In the genomic region with DNA sequence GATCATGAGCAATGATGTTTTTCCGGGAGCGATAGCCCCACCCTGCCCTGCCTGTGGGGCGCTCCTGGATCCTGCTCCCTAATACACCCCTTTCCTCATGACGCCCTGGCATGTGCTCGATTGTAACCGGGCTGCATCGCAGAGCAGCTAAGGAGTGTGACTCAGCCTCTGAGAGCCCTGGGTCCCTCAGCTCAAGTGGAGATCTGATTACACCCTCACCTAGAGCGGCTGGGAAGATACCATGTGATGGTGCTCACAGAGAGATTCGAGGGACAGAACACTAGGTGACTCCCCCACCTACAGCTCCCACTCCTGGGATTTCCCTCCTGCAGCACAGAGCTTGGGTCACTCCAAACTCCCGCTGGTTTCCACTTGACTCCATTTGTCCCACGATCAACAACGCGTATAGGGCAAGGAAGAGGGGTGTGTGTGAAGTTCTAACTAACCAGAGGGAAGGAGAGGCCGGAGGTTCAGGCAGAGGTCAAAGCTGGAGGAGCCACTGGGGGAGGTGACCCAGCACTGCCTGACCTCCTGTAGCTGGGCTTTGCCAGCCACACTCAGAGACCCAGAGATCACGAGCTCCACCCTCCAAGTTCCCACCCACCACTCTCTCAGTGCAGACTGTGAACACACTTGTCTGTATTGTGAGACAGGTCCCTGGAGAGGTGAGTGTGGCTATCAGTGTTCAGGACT, we compare ENCODE assay signal across 16 mouse cellular contexts.
DNase-seq lines count a peak whose midpoint lies in the region; ATAC-seq and TF ChIP-seq lines count a peak whose summit lies in the region.
"Had no signal": no experiment of that assay in that cellular context is flagged by ENCODE, and none has a peak within 500 bp of the region (broad histone marks: within the 10 kb centered on the region; RNA-seq: fewer than 3 reads in every experiment).

No protein-coding gene starts in this region.

- H3K4me3 ChIP-seq in embryonic facial prominence, embryonic 13.5 days: no peak overlapping the region
- no peak overlapping the region for H3K4me3 ChIP-seq in embryonic facial prominence, embryonic 10.5 days
- H3K4me3 ChIP-seq in intestine, postnatal 0 days (ENCODE audit: low read depth, low read length): no peak overlapping the region
- H3K4me3 ChIP-seq: heart, embryonic 15.5 days; hindbrain, embryonic 12.5 days; midbrain, embryonic 13.5 days had no signal

- 0 out of 2 replicates have a peak, but pooled peaks have one; percentile 12 for ATAC-seq in embryonic facial prominence, embryonic 13.5 days (ENCODE audit: insufficient number of reproducible peaks, insufficient read depth, low FRiP score, low TSS enrichment, low read depth)
- peak; percentile 75 for ATAC-seq in intestine, postnatal 0 days
- no peak for ATAC-seq in megakaryocyte progenitor cell, adult 5-6 weeks (replicated peaks; ENCODE audit: poor library complexity)
- no peak for ATAC-seq in erythroblast, adult 5-6 weeks (replicated peaks; ENCODE audit: low FRiP score, poor library complexity, severe bottlenecking)
- ATAC-seq: midbrain, embryonic 13.5 days had no signal

- H3K36me3 ChIP-seq in embryonic facial prominence, embryonic 13.5 days: no peaks in the 10 kb centered on the region
- no peaks in the 10 kb centered on the region for H3K36me3 ChIP-seq in embryonic facial prominence, embryonic 10.5 days (replicated peaks)
- no peaks in the 10 kb centered on the region for H3K36me3 ChIP-seq in intestine, postnatal 0 days (ENCODE audit: control insufficient read depth, insufficient read depth)
- H3K36me3 ChIP-seq: heart, embryonic 15.5 days; hindbrain, embryonic 12.5 days; midbrain, embryonic 13.5 days had no signal

- WGBS in embryonic facial prominence, embryonic 13.5 days: 63% methylated on average over 15 of the region's 15 CpGs
- 69% methylated on average over 15 of the region's 15 CpGs for WGBS in embryonic facial prominence, embryonic 10.5 days
- WGBS in intestine, postnatal 0 days: 36% methylated on average over 15 of the region's 15 CpGs

- no peak overlapping the region for H3K27ac ChIP-seq in embryonic facial prominence, embryonic 13.5 days
- H3K27ac ChIP-seq in embryonic facial prominence, embryonic 10.5 days (replicated peaks): no peak overlapping the region
- H3K27ac ChIP-seq in intestine, postnatal 0 days (ENCODE audit: low read depth, low read length): no peak overlapping the region
- H3K27ac ChIP-seq: heart, embryonic 15.5 days; hindbrain, embryonic 12.5 days; midbrain, embryonic 13.5 days had no signal

- no peak overlapping the region for H3K9ac ChIP-seq in embryonic facial prominence, embryonic 13.5 days
- no peak overlapping the region for H3K9ac ChIP-seq in intestine, postnatal 0 days (ENCODE audit: low read depth, low read length)
- H3K9ac ChIP-seq: heart, embryonic 15.5 days; hindbrain, embryonic 12.5 days; midbrain, embryonic 13.5 days had no signal

- H3K4me1 ChIP-seq in embryonic facial prominence, embryonic 13.5 days: no peaks in the 10 kb centered on the region
- H3K4me1 ChIP-seq in embryonic facial prominence, embryonic 10.5 days: peaks cover 24% of the 10 kb centered on the region
- no peaks in the 10 kb centered on the region for H3K4me1 ChIP-seq in intestine, postnatal 0 days (replicated peaks; ENCODE audit: control insufficient read depth, insufficient read depth, low read length)

- DNase-seq in embryonic facial prominence, embryonic 10.5 days (ENCODE audit: low spot score): no peak
- peak; percentile 25 to 47 for DNase-seq in kidney, postnatal 4 days
- no peak for DNase-seq in kidney, postnatal 10 days
- peak; percentile 37 for DNase-seq in MN1 (ENCODE audit: low spot score)
- DNase-seq: adrenal gland, adult 2 months; kidney, postnatal 14 days; right cerebral cortex, adult 18-20 months; spleen, adult 18-20 months; thymus, postnatal 4 days had no signal

- H3K4me2 ChIP-seq in embryonic facial prominence, embryonic 13.5 days: no peak overlapping the region
- no peak overlapping the region for H3K4me2 ChIP-seq in intestine, postnatal 0 days (replicated peaks; ENCODE audit: low read depth)
- H3K4me2 ChIP-seq: heart, embryonic 15.5 days; hindbrain, embryonic 12.5 days; midbrain, embryonic 13.5 days had no signal

- H3K9me3 ChIP-seq in embryonic facial prominence, embryonic 13.5 days: no peaks in the 10 kb centered on the region
- no peaks in the 10 kb centered on the region for H3K9me3 ChIP-seq in embryonic facial prominence, embryonic 10.5 days
- no peaks in the 10 kb centered on the region for H3K9me3 ChIP-seq in intestine, postnatal 0 days (ENCODE audit: control insufficient read depth)
- H3K9me3 ChIP-seq: heart, embryonic 15.5 days; hindbrain, embryonic 12.5 days; midbrain, embryonic 13.5 days had no signal

- no peak for TF ChIP-seq CTCF in intestine, postnatal 0 days (IDR thresholded peaks at IDR 0.05; ENCODE audit: low read depth)

- H3K27me3 ChIP-seq in embryonic facial prominence, embryonic 13.5 days: no peaks in the 10 kb centered on the region
- no peaks in the 10 kb centered on the region for H3K27me3 ChIP-seq in embryonic facial prominence, embryonic 10.5 days (replicated peaks; ENCODE audit: low read depth, poor library complexity, severe bottlenecking)
- H3K27me3 ChIP-seq in intestine, postnatal 0 days (replicated peaks; ENCODE audit: control insufficient read depth, insufficient read depth, low read length): no peaks in the 10 kb centered on the region
- H3K27me3 ChIP-seq: midbrain, embryonic 13.5 days had no signal

Comparison
In these comparisons a context has a peak if more than half of its experiments do, and no peak if none do; other contexts are left out.
1. DNase-seq: peak in kidney, postnatal 4 days (2 of 2) and MN1 (single experiment); none in embryonic facial prominence, embryonic 10.5 days (single experiment) and kidney, postnatal 10 days (single experiment).
2. ATAC-seq: peak in embryonic facial prominence, embryonic 13.5 days (single experiment) and intestine, postnatal 0 days (single experiment); none in megakaryocyte progenitor cell, adult 5-6 weeks (single experiment) and erythroblast, adult 5-6 weeks (single experiment).